Mouse (Mus musculus): ENCODE measurements at regions not wholly inside any gene's neighbourhood (a gene's known extent, or its start where the extent isn't known, plus 50 kb on each side); places are given as distances from the start of the nearest gene placed in this dataset.

DNA sequence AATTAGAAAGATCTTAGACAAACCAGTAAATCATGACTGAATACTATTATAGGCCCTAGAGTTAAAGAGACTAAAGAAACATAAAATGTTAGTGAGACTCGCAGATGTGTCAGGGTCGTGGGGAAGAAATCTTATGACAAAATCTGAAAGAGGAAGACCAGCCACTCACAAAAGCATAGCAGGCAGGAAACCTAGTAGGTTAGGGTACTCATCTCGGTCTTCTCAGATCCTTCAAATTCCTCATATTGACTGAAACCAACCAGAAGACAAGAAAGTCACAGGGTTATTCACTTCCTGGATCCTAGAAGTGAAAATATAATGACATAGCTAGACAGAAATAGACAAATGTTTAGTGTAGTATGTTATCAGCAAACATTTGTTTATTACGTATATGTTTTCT, 387.5 kb downstream of the Cenpc1 start:
- DNase-seq, result no peak

DNA sequence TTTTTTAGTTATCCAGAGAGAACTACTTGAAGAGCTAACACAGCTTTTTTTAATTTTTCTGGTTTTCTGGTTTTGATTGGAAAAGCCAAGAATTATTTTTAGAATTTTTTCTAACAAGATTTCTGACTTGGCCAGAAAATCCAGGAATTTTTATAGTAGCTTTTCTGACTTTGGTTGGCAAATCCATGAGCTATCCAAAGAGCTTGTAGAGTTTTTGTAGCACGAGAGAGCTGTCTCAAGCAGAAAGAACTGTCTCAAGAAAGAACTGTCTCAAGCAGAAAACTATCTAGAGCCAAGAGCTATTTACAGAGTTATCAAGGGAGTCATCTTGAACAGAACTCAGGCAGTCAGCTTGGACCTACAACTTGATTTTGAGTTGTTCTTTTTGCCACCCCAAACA, 394.3 kb downstream of the Cenpc1 start:
- DNase-seq, result no peak

GRCm38 (mm10) chr5:85661487-85661886, 403.9 kb downstream of the Cenpc1 start:
- DNase-seq, result no peak

- DNase-seq, result no peak
These were observed 444.3 kb downstream of the Cenpc1 start for GRCm38 (mm10) chr5:85621078-85621477.

- DNase-seq, result no peak
These were observed 450.6 kb downstream of the Cenpc1 start for GRCm38 (mm10) chr5:85614783-85615182.

- DNase-seq, result no peak
These were observed 452.8 kb downstream of the Cenpc1 start for GRCm38 (mm10) chr5:85612606-85613005.

DNA sequence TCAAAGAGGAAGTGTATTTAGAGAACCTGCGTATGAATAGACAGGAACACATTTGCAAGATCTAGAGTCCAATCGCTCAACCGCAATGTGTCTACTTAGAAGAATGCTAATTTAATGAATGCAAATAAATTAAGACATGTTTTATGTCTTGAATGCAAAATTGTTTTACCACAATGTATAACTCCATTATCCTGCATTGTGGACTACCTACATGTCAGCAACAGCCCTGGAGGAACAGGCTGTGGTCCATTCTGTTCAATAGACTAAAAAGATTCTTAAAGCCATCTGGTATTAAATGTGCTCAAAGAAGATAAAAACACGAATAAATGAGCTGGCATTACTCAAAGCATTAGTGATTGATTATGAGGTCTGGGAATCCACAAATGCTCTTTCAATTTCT, 456.3 kb downstream of the Cenpc1 start:
- DNase-seq, result no peak

- DNase-seq, result no peak
These were observed 467.2 kb downstream of the Cenpc1 start for GRCm38 (mm10) chr5:85598164-85598563.

DNA sequence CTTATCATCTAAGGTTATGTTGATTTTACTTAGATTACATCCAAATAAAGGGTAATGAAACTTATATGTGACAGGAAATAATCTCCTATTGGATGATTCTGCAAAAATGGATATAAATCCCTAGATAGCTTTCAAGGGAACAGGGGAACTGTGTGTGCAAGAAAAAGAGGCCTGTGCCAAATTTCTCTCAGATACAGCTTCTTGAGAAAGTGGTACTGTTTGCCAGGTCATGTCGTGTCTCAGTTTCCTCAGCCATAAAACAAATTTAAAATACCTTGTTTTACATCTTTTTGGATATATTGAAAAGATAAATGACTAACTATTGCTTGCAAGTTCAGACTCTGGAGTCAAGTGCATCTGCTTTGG, 470.3 kb downstream of the Cenpc1 start:
- DNase-seq, result no peak

GRCm38 (mm10) chr5:85594413-85595081, 470.8 kb downstream of the Cenpc1 start:
- no peak for DNase-seq

GRCm38 (mm10) chr5:85592236-85592635, 473.1 kb downstream of the Cenpc1 start:
- DNase-seq, result no peak

DNA sequence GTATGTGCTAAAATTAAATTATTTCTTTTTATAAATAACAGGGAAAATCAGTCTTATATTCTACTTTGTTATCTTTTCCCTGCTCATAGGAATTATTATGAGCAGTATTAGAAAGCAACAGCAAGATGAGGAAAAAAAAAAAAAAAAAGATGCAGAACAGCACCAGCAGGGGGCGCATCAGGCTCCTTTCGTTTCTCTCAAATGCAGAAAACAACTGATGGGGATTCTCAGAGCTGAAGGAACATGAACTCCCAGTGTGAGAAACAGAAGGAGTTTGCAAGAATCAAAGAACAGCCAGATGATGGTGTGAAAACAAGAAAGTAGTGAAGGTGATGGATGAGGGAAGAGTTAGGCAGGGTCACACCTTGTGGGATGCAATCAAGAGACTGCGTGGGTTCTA, 478.7 kb downstream of the Cenpc1 start:
- peak; percentile 11 for DNase-seq

DNA sequence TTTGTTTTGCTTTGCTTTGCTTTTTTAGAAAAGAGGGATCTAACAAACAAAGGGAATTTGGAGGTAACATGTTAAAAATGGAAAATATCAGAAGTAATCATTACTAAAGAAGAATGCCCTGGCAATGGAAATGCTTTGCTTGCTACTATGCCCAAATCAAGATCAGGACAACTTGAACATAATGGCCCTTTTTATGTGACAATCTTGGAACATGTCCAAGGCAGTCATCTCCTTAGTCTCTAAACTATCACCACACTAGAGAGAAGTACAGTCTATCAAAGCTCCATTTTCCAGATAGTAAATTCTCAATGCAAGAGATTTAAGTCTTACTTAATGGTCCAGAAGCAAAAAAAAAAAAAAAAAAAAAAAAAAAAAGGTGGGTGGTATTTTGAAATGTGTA, 492.9 kb downstream of the Cenpc1 start:
- no peak for DNase-seq

- DNase-seq, result no peak
These were observed 493.4 kb downstream of the Cenpc1 start for GRCm38 (mm10) chr5:85571967-85572366.

- no peak for DNase-seq
These were observed 494.0 kb downstream of the Cenpc1 start for GRCm38 (mm10) chr5:85571381-85571780.

DNA sequence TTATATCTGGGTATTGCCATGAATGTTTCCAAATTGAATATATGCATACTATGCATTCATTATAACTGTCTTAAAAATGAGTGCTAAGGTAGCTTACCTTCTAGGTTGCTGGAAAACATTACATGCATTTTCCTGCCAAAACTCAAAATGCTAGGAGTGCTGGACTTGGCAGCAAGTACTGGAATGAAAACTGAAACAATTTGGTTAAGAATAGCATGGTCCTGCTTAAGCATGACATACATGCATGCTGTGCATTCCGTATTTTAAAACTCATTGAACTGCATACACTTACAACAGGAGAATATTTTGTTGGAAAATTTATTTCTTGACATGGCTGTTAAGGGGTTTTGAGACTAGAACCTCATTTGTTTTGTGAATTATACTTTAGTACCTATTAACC, 529.1 kb downstream of the Cenpc1 start:
- DNase-seq, result no peak

DNA sequence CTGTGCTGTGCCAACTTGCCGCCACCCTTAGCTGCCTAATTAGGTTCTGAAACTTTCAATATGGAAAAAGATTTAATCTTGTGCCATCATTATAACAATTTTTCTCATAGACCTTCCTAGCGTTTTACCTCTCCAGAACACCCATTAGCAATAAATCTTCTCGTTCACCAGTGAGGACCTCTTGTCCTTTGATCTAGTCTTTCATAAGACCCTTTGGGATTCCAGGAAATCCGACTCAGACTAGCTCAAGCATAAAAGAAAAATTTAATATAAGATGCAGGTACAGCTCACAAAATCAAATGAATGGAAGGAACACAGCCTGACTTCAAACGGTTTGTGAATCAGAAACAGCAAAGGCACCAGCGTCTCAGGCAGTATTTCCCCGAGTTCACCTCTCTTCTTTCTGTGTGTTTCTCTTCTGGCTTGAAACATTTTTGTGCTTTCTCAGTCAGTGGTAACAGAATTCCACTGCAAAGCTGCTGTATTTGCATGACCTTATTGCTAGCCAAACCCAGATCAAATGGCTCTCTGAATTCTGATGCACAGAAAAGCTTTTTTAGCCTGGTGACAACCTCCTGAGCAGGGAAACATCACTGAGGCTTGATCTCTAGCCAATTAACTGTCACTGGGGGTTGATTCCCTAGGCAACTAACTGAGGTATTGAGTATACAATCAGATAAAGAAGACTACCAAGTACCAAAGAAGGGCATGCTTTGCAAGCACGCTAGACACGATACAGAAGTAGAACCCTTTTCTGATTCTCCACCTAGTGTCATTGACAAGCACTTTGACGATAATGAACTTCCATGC, 539.8 kb downstream of the Cenpc1 start:
- DNase-seq, result no peak

- no peak for DNase-seq
These were observed 560.1 kb downstream of the Cenpc1 start for GRCm38 (mm10) chr5:85505244-85505643.

DNA sequence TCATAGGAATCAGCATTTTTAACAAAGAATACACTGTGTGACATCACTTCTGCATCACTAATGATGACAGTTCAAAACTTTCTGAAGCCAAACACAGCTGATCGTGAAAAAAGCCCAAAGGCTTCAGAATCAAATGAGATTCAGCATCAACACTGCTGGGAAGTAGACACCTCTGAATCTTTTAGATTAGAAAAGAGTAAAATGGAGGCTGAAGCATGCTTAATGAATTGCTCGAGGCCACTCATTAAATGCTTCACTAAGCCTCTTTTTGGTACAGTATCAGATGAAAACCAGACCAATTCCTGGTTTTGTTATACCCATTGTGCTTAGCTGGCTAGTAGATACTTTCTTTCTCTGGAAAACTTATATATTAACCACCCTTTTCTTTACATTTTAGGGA, 568.1 kb downstream of the Cenpc1 start:
- DNase-seq, result no peak

GRCm38 (mm10) chr5:85485733-85486322, 579.6 kb downstream of the Cenpc1 start:
- no peak for DNase-seq

GRCm38 (mm10) chr5:85485157-85485556, 580.2 kb downstream of the Cenpc1 start:
- DNase-seq, result no peak

- no peak for DNase-seq
These were observed 597.6 kb downstream of the Cenpc1 start for GRCm38 (mm10) chr5:85467811-85468210.

DNA sequence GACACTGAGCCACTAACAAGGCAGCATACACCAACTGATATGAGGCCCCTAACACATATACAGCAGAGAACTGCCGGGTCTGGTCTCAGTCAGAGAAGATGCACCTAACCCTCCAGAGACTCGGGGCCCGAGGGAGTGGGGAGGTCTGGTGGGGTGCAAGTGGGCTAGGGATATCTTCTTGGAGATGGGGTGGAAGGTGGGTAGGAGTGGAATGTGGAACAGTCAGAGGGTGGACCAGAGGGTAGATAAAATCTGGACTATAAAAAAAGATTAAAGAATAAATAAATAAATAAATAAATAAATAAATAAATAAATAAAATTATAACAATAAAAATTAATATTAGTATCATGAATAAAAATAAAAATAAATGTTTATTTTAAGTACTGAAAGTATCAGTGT, 598.2 kb downstream of the Cenpc1 start:
- DNase-seq, result peak; percentile 3
